Mouse (Mus musculus): ENCODE data around the gene Hipk2.

Gene Hipk2

DNA sequence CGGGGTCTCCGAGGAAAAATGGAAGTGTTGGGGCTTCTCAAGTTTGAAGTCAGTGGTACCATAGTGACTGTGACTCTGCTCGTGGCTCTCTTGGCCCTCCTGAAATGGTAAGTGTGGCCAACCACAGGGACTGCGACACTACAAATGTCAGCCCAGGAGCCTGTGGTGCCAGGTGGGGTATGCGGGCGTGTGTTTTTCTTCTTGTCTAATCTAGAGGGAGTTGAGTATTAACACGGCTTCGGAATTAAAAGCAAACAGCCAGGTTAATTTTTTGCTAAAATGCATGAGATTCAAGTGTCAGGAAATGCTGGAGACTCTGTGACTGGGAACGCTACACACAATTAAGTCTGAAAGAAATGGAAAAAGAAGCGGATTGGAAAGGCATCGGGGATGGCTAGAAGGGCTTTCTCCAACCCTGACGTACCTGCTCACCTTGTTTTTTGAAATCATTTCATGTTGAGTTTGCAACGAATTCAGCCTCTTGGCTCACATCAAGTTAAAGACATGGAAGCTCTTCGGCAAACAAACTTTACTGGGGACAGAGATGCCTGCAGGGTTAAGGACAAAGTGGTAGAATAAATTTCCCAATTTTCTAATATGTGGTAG is 43.3 kb upstream of the Hipk2 start:
- peaks cover 11% of the 10 kb centered on the region for H3K27me3 ChIP-seq (ENCODE audit: insufficient read depth, low read length)
- H3K36me3 ChIP-seq (ENCODE audit: insufficient read depth, low read length) = no peaks in the 10 kb centered on the region
- no peak overlapping the region for H3K4me3 ChIP-seq (replicated peaks; ENCODE audit: low read length)
- H3K4me1 ChIP-seq (replicated peaks; ENCODE audit: low read depth, low read length) = peaks cover 36% of the 10 kb centered on the region
- H3K9me3 ChIP-seq (ENCODE audit: low read length) = no peaks in the 10 kb centered on the region
- TF ChIP-seq CTCF (conservative IDR thresholded peaks at IDR 0.05; ENCODE audit: low read length) (no peak), NANOG (IDR thresholded peaks at IDR 0.05; ENCODE audit: borderline replicate concordance, low read length) (no peak), POU5F1 (IDR thresholded peaks at IDR 0.05; ENCODE audit: borderline replicate concordance, low read length) (no peak)

DNA sequence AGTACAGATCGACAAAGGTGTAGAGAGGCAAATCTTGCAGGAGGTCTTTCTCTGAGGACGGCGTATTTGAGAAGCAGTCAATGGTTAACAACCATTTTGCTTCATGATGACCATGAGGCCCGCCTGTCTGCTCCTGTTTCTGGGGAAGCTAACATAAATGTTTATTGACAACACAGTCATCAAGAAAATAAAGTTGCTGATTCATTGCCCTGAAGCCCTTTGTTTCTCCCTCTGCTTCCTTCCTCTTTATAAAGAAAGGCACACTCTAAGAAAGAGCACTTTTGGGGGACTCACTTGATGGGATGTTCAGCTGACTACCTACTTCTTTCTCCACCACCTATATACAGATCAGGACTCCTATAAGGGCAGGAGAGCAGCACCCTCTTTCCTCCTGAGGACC is 42.8 kb upstream of the Hipk2 start:
- no peak for TF ChIP-seq POU5F1 (IDR thresholded peaks at IDR 0.05; ENCODE audit: borderline replicate concordance, low read length)
- no peak for TF ChIP-seq CTCF (conservative IDR thresholded peaks at IDR 0.05; ENCODE audit: low read length)
- no peak for TF ChIP-seq NANOG (IDR thresholded peaks at IDR 0.05; ENCODE audit: borderline replicate concordance, low read length)
- no peak overlapping the region for H3K4me3 ChIP-seq (replicated peaks; ENCODE audit: low read length)
- H3K9me3 ChIP-seq (ENCODE audit: low read length) = no peaks in the 10 kb centered on the region
- H3K36me3 ChIP-seq (ENCODE audit: insufficient read depth, low read length) = no peaks in the 10 kb centered on the region
- H3K27me3 ChIP-seq (ENCODE audit: insufficient read depth, low read length) = peaks cover 11% of the 10 kb centered on the region
- peaks cover 41% of the 10 kb centered on the region for H3K4me1 ChIP-seq (replicated peaks; ENCODE audit: low read depth, low read length)

DNA sequence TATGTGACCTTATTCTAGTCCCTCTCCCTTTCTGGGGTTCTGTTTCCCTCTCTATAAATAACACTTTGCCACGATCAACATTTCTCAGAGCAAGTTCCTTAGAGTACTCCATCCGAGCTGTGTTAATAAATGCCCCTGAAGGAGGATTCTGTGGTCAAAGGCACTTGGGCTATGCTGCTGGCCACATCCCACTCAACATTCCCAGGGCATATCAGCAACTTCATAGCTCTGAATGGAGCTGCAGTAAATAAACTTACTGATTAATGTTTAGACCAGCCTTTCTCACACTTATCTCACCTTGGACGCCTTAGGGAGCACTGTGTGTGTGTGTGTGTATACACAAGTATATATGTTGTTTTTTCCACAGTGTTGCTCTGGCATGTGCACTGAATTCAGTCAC is 41.5 kb upstream of the Hipk2 start:
- TF ChIP-seq POU5F1 (IDR thresholded peaks at IDR 0.05; ENCODE audit: borderline replicate concordance, low read length) (no peak), CTCF (conservative IDR thresholded peaks at IDR 0.05; ENCODE audit: low read length) (no peak), NANOG (IDR thresholded peaks at IDR 0.05; ENCODE audit: borderline replicate concordance, low read length) (no peak)
- H3K27me3 ChIP-seq (ENCODE audit: insufficient read depth, low read length) = peaks cover 9% of the 10 kb centered on the region
- no peaks in the 10 kb centered on the region for H3K36me3 ChIP-seq (ENCODE audit: insufficient read depth, low read length)
- no peaks in the 10 kb centered on the region for H3K9me3 ChIP-seq (ENCODE audit: low read length)
- H3K4me1 ChIP-seq (replicated peaks; ENCODE audit: low read depth, low read length) = peaks cover 46% of the 10 kb centered on the region
- H3K4me3 ChIP-seq (replicated peaks; ENCODE audit: low read length) = no peak overlapping the region

DNA sequence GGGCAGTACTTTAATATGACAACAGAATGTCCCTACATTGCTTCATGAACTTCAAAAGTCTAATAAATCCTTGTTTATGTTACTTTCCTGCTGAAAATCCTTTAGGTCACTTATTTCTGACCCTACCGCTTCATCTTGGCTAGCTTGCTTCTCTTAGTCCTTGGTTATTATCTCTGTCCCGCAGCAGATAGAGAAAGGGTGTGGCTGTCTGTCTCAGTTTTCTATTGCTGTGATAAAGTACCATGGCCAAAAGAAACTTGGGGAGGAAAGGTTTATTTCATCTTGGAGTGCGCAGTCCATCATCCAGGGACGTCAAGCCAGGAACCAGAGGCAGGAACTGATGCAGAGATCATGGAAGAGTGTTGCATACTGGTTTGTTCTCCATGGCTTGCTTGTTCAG is 40.6 kb upstream of the Hipk2 start:
- no peaks in the 10 kb centered on the region for H3K9me3 ChIP-seq (ENCODE audit: low read length)
- H3K4me3 ChIP-seq (replicated peaks; ENCODE audit: low read length) = no peak overlapping the region
- TF ChIP-seq NANOG (IDR thresholded peaks at IDR 0.05; ENCODE audit: borderline replicate concordance, low read length) = no peak
- no peak for TF ChIP-seq CTCF (conservative IDR thresholded peaks at IDR 0.05; ENCODE audit: low read length)
- no peak for TF ChIP-seq POU5F1 (IDR thresholded peaks at IDR 0.05; ENCODE audit: borderline replicate concordance, low read length)
- no peaks in the 10 kb centered on the region for H3K36me3 ChIP-seq (ENCODE audit: insufficient read depth, low read length)
- H3K27me3 ChIP-seq (ENCODE audit: insufficient read depth, low read length) = peaks cover 6% of the 10 kb centered on the region
- peaks cover 46% of the 10 kb centered on the region for H3K4me1 ChIP-seq (replicated peaks; ENCODE audit: low read depth, low read length)

DNA sequence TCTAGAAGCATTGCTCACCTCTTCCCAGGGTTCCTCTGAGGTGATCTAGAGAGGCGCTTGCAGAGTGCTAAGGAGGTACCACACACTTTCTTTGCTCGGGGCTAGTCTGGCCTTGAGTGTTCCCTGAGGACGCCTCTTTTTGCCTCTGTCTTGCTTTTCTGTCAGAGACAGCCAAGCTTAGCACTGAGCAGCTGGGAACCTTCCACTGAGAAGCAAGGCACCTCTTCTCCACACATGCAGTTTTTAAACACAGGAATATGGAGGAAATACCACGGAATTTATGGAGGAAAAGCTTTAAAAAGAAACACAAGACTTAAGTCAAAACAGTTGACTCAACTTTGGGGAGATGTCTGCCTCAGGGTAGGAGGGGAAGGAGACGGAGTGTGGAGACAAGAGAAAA is 39.8 kb upstream of the Hipk2 start:
- H3K27me3 ChIP-seq (ENCODE audit: insufficient read depth, low read length) = peaks cover 6% of the 10 kb centered on the region; the same call in 1 of the 2 replicates
- H3K4me3 ChIP-seq (replicated peaks; ENCODE audit: low read length) = no peak overlapping the region
- no peaks in the 10 kb centered on the region for H3K36me3 ChIP-seq (ENCODE audit: insufficient read depth, low read length)
- no peaks in the 10 kb centered on the region for H3K9me3 ChIP-seq (ENCODE audit: low read length)
- H3K4me1 ChIP-seq (replicated peaks; ENCODE audit: low read depth, low read length) = peaks cover 49% of the 10 kb centered on the region
- TF ChIP-seq NANOG (IDR thresholded peaks at IDR 0.05; ENCODE audit: borderline replicate concordance, low read length) (no peak), CTCF (conservative IDR thresholded peaks at IDR 0.05; ENCODE audit: low read length) (no peak), POU5F1 (IDR thresholded peaks at IDR 0.05; ENCODE audit: borderline replicate concordance, low read length) (no peak)

DNA sequence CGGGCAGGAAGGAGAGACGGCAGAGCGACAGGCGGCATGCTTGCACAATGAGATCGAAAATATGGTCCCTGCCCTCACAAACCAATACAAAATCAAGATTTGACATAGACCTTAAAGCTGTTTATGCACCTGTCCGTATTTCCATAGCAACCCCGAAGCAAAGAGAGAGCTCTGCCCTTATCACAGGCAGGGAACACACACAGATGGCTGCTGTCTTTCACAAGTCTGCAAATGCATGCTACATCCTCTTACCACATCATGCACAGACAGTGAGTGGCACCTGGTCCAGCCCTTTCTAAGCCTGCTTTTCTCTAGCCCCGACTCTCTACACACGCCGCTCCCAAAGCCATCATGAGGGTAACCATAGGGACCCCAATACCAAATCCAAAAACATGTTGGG is 38.2 kb upstream of the Hipk2 start:
- Histone ChIP-seq H3K4me3 (replicated peaks; ENCODE audit: low read length) (no peak overlapping the region), H3K9me3 (ENCODE audit: low read length) (no peaks in the 10 kb centered on the region), H3K36me3 (ENCODE audit: insufficient read depth, low read length) (no peaks in the 10 kb centered on the region), H3K27me3 (ENCODE audit: insufficient read depth, low read length) (peaks cover 6% of the 10 kb centered on the region; the same call in 1 of the 2 replicates), H3K4me1 (replicated peaks; ENCODE audit: low read depth, low read length) (peaks cover 61% of the 10 kb centered on the region)
- no peak for TF ChIP-seq POU5F1 (IDR thresholded peaks at IDR 0.05; ENCODE audit: borderline replicate concordance, low read length)
- TF ChIP-seq NANOG (IDR thresholded peaks at IDR 0.05; ENCODE audit: borderline replicate concordance, low read length) = no peak
- no peak for TF ChIP-seq CTCF (conservative IDR thresholded peaks at IDR 0.05; ENCODE audit: low read length)

DNA sequence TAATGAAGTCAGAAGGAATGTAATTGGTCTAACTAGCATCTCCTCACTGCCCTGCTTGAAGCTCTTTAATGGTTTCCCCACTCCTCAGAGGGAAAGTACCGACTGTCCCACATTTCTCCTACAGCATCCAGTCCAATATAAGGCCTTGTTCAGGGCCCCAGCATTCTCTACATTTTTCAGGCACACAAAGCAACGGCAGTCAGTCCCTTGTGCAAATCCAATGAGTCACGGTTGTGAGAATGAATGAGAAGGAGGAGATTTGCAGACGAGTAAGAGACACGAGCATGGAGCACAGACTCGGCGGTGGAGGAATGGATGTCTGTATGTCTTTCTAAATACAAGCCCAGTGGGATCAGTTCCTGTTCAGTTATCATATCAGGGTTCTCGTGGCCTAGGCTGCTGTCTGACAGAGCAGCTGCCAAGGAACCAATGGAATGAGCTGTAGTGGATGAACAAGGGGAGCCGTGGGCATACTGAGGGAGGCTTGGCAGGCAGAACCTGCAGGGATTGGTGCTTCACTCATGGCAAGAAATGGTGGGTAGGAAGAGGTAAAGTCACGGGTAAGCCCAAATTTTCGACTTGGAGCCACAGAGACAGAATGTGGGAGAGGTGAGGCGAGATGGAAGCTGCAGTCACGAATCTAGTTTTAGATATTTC is 37.5 kb upstream of the Hipk2 start:
- H3K9me3 ChIP-seq (ENCODE audit: low read length) = no peaks in the 10 kb centered on the region
- no peak overlapping the region for H3K4me3 ChIP-seq (replicated peaks; ENCODE audit: low read length)
- H3K27me3 ChIP-seq (ENCODE audit: insufficient read depth, low read length) = peaks cover 4% of the 10 kb centered on the region; the same call in 1 of the 2 replicates
- H3K36me3 ChIP-seq (ENCODE audit: insufficient read depth, low read length) = no peaks in the 10 kb centered on the region
- peaks cover 61% of the 10 kb centered on the region for H3K4me1 ChIP-seq (replicated peaks; ENCODE audit: low read depth, low read length)
- no peak for TF ChIP-seq NANOG (IDR thresholded peaks at IDR 0.05; ENCODE audit: borderline replicate concordance, low read length)
- TF ChIP-seq POU5F1 (IDR thresholded peaks at IDR 0.05; ENCODE audit: borderline replicate concordance, low read length) = no peak
- TF ChIP-seq CTCF (conservative IDR thresholded peaks at IDR 0.05; ENCODE audit: low read length) = no peak

DNA sequence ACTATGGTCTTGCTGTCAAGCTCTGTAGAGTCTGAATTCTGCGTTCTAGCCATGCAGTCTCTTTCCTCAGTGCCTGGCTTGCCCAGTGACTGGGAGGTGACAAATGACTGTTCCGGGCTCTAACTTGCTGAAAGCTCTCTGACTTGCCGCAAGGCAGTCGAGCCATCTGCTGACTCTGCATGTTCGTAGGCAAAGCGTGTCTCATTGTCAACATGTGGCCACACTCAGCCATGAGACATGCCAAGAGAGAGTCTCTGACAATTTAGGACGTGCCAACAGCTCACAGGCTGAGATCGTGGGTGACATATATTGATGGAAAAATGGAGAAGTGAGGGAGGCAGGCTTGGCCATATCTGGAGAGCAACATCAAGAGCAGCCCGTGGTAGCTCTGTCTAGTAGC is 36.9 kb upstream of the Hipk2 start:
- Histone ChIP-seq H3K27me3 (ENCODE audit: insufficient read depth, low read length) (no peaks in the 10 kb centered on the region), H3K9me3 (ENCODE audit: low read length) (no peaks in the 10 kb centered on the region; the same call in 1 of the 2 replicates), H3K4me1 (replicated peaks; ENCODE audit: low read depth, low read length) (peaks cover 65% of the 10 kb centered on the region), H3K4me3 (replicated peaks; ENCODE audit: low read length) (no peak overlapping the region), H3K36me3 (ENCODE audit: insufficient read depth, low read length) (no peaks in the 10 kb centered on the region)
- no peak for TF ChIP-seq NANOG (IDR thresholded peaks at IDR 0.05; ENCODE audit: borderline replicate concordance, low read length)
- TF ChIP-seq POU5F1 (IDR thresholded peaks at IDR 0.05; ENCODE audit: borderline replicate concordance, low read length) = no peak
- TF ChIP-seq CTCF (conservative IDR thresholded peaks at IDR 0.05; ENCODE audit: low read length) = no peak
